Mouse (Mus musculus) right cerebral cortex, postnatal 10 days (tissue): ENCODE measurements around the gene Mon2.
"Not testable (repeated sequence)": the region's sequence is repeated elsewhere in the genome, so short reads cannot be mapped to it uniquely, and the experiment has no call there.

ENCODE experiments used
- DNase-seq, 2 experiments: peaks; one replicate each; pipeline ENCODE4 v3.0.0; 2021; ENCODE audit warnings: low spot score in 2 of 2

Mon2 gene

GRCm38 (mm10) chr10:122994402-122995107 is 81.8 kb downstream of the Mon2 start:
- no peak for DNase-seq

GRCm38 (mm10) chr10:122991648-122992047 is 84.7 kb downstream of the Mon2 start:
- no peak for DNase-seq

- peak; percentile 73 to 85 for DNase-seq
Observed at GRCm38 (mm10) chr10:122991053-122991452, 85.3 kb downstream of the Mon2 start.

GRCm38 (mm10) chr10:122990606-122991005 is 85.7 kb downstream of the Mon2 start:
- no peak for DNase-seq

GRCm38 (mm10) chr10:122989916-122990315 is 86.4 kb downstream of the Mon2 start:
- no peak for DNase-seq

- DNase-seq = no peak
Observed at GRCm38 (mm10) chr10:122988372-122988771, 87.9 kb downstream of the Mon2 start.

GRCm38 (mm10) chr10:122987671-122988128 is 88.6 kb downstream of the Mon2 start:
- peak; percentile 61 to 68 for DNase-seq

- peak; percentile 84 to 85 for DNase-seq
Observed at GRCm38 (mm10) chr10:122986320-122987225, 89.7 kb downstream of the Mon2 start.

GRCm38 (mm10) chr10:122985515-122986319 is 90.6 kb downstream of the Mon2 start:
- peak; percentile 91 to 93 for DNase-seq

GRCm38 (mm10) chr10:122985252-122985514 is 91.1 kb downstream of the Mon2 start:
- peak in 1 of 2 experiments; percentile 49 for DNase-seq

GRCm38 (mm10) chr10:122984531-122985251 is 91.6 kb downstream of the Mon2 start:
- no peak for DNase-seq

- no peak for DNase-seq
Observed at GRCm38 (mm10) chr10:122983579-122984530, 92.5 kb downstream of the Mon2 start.

- DNase-seq = peak in 1 of 2 experiments; percentile 52
Observed at GRCm38 (mm10) chr10:122982909-122983578, 93.3 kb downstream of the Mon2 start.

- DNase-seq = no peak
Observed at GRCm38 (mm10) chr10:122980123-122980522, 96.2 kb downstream of the Mon2 start.

GRCm38 (mm10) chr10:122979356-122979755 is 96.9 kb downstream of the Mon2 start:
- DNase-seq = no peak

GRCm38 (mm10) chr10:122976038-122976437 is 100.3 kb downstream of the Mon2 start:
- DNase-seq = no peak

GRCm38 (mm10) chr10:122973241-122973640 is 103.1 kb downstream of the Mon2 start:
- no peak for DNase-seq

- no peak for DNase-seq
Observed at GRCm38 (mm10) chr10:122970188-122970587, 106.1 kb downstream of the Mon2 start.

- no peak for DNase-seq
Observed at GRCm38 (mm10) chr10:122966421-122966820, 109.9 kb downstream of the Mon2 start.

- not testable (repeated sequence) for DNase-seq
Observed at GRCm38 (mm10) chr10:122965650-122966049, 110.7 kb downstream of the Mon2 start.
